Mouse (Mus musculus): ENCODE measurements around the gene Dock1. TPM values are rescaled to one million over a fixed set of nuclear protein-coding genes. Genes with fewer than 3 reads are reported as not detected.

The Dock1 gene
- polyA plus RNA-seq (2017; shearing (Covaris generic)): 0.18 TPM

DNA sequence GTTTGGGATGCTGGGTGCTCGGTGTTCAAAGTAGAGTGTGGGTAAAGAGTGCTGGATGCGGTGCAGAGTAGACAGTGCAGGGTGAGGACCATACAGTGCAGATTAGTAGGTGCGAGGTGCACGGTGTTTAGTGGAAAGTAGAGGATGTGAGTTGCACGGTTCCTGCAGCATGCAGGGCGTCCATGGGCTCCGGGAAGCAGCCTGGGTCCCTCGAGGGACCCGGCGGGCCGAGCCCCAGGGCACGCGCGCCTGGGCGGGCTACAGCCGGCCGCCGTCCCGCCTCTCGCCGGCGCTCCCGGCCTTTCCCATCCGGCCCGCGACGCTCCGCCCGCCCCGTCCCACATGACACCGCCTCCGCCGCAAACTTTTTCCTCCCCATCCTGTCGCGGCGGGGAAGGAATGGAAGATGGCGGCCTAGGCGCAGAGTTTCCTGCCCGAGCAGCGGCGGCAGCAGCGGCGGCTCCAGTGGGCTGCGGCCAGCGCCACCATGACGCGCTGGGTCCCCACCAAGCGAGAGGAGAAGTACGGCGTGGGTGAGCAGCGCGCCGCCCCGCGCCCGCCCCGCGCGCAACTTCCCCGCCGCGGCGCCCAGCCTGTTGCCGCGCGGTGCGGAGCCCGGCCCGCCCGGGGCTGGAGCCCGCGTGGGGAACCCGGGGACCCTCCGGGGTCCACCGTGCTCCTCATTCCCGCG, at the start of gene Dock1:
Dock1 (plus strand) TSS at position 343 of the 691 bp plus-strand sequence.

DNA sequence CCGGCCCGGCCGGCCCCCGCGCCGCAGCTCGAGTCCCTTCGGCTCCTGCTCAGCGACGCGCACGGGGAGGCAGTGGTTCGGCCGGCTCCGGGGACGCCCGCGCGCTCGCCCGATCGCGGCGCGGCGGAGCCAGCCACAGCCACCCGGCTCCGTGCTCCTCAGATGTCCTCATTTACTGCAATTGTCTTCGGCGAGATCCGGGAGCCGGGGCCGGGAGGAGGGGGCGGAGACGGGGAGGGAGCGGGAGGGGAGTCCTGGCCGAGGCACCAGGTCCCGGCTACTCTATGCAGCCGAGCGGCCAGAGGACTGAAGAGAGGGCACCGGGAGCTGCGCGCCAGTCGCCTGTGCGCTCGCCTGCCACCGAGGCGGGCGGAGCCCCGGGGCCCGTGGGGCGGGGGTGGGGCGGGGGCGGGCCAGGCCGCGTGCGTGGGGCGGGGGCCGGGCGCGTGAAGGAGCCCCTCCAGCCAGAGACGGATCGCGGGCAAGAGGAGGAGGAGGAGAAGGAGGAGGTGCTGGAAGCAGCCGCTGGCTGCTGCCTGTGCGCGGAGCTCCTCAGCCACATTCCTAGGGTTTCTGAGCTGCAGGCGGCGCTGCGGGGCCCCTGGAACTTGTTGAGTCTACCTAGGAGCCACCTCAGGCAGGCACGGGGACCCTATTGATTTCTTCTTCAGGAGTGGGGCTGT, 267.6 kb downstream of the Dock1 start, which contains the start of gene Fam196a:
Fam196a (minus strand) TSS at position 504 of the 683 bp plus-strand sequence.

Data from CD4-positive, CD25-positive, alpha-beta regulatory T cell (primary cell).